Mouse (Mus musculus): ENCODE measurements around the gene Vars2. TPM values are rescaled to one million over a fixed set of nuclear protein-coding genes. Genes with fewer than 3 reads are reported as not detected.

The Vars2 gene
- total and polyA plus RNA-seq, 3 experiments: 14.0 to 30.3 (median 23.0) TPM

DNA sequence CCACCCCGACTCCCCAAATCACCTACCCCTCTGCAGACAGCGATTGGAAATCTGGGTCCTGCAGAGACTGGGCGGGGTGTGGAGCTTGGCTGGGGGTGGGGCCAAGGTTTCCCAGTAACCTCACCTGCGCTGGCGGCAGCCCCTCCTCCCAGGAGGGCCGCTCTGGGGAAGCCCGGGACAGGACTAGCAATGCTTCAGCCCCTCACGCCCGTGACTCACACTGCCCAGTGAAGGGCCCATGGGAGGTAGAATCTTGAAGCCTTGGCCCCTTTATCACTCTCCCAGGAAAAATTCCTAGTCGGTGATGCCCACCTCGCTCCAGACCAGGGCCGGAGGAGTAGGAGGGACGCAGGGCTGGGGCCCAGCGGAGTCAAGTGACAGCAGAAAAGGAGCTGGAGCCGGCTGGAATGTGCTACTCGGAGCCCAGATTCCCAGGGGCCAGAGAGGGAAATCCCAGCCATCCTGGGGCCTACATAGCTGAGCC, 34.6 kb upstream of the Vars2 start:
- Histone ChIP-seq H3K9ac (ENCODE audit: insufficient read depth, low read depth) (no peak overlapping the region), H3K4me1 (ENCODE audit: control insufficient read depth in 1 of 2, insufficient read depth in 2 of 2) (peaks cover 5 to 43% of the 10 kb centered on the region in 2 experiments; a peak in 3 of 4 replicates), H3K4me2 (ENCODE audit: insufficient read depth, low read depth, poor library complexity, severe bottlenecking) (no peak overlapping the region), H3K27ac (ENCODE audit: insufficient read depth, low read depth) (no peak overlapping the region), H3K4me3 (replicated peaks in 1 of 3; ENCODE audit: low read depth in 2 of 3, low read length in 2 of 3, poor library complexity in 1 of 3) (no peak overlapping the region), H3K79me2 (replicated peaks; ENCODE audit: control insufficient read depth, extremely low read depth, insufficient read depth, poor library complexity, severe bottlenecking) (no peaks in the 10 kb centered on the region), H3K27me3 (replicated peaks) (peaks cover 72% of the 10 kb centered on the region), H3K36me3 (replicated peaks in 1 of 2; ENCODE audit: control insufficient read depth in 1 of 2, insufficient read depth in 1 of 2, low read length in 1 of 2) (no peaks in the 10 kb centered on the region), H3K9me3 (replicated peaks; ENCODE audit: low read length) (no peaks in the 10 kb centered on the region)
- TF ChIP-seq MAZ (IDR thresholded peaks at IDR 0.05; ENCODE audit: low read depth, low read length): no peak
- TF ChIP-seq ZC3H11A (IDR thresholded peaks at IDR 0.05; ENCODE audit: low read depth, low read length): no peak
- TF ChIP-seq TBP (conservative IDR thresholded peaks at IDR 0.05; ENCODE audit: low read depth, low read length): no peak
- no peak for TF ChIP-seq MAFK (IDR thresholded peaks at IDR 0.05; ENCODE audit: insufficient replicate concordance, low read length)
- no peak for TF ChIP-seq PAX5 (IDR thresholded peaks at IDR 0.05; ENCODE audit: low read length)
- no peak for TF ChIP-seq JUND (conservative IDR thresholded peaks at IDR 0.05; ENCODE audit: low read depth, low read length)
- TF ChIP-seq IRF4 (IDR thresholded peaks at IDR 0.05; ENCODE audit: low read depth, low read length): no peak
- no peak for TF ChIP-seq MYC (IDR thresholded peaks at IDR 0.05; ENCODE audit: low read depth, low read length)
- no peak for TF ChIP-seq NRF1 (IDR thresholded peaks at IDR 0.05; ENCODE audit: low read depth, low read length)
- no peak for DNase-seq (ENCODE audit: extremely low read depth)
- dilution Hi-C loops (cut with MboI; ENCODE audit: extremely low pct_ligation_motif_present, extremely low pct_unique_long_range_greater_than_20kb, low sequenced_read_pairs): no loop called here
- in situ Hi-C loops (cut with MboI; ENCODE audit: low pct_ligation_motif_present, low pct_unique_long_range_greater_than_20kb, low sequenced_read_pairs): no loop called here

DNA sequence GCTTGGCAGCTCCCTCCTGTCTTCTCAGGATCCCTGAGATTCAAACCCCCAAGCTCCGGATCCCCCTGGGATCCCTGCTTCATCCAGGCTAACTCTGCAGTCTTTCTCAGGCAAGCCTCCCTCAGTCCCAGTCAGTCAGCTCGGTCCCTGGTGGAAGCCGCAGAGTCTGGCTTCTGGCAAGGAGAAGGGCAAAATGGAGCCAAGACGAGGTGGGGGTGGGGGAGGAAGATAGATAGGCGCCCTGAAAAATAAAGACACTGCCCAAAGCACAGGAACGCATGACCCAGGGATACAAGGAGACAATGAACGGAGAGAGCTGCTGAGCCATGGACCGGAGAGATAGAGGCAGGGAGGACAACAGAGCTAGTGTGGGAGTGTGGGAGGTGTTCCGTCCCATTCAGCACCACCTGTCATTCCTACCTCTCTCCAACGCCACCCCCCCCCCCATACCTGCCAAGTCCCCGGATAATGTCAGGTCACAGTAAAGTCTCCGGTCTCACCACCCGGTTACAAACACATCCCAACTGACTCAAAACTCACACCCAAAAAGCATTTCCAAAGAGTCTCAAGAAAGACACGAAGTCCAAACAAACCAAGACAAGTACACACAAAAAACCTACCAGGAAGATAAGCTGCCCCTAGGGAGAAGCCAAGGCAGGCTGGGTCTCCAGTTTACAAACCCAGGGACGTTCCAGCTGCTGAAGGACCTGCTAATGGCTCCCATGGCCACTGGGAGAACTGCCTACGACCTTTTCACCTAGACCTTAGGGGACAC, 34.0 kb upstream of the Vars2 start:
- peaks cover 5 to 43% of the 10 kb centered on the region in 2 experiments; a peak in 3 of 4 replicates for H3K4me1 ChIP-seq (ENCODE audit: control insufficient read depth in 1 of 2, insufficient read depth in 2 of 2)
- no peaks in the 10 kb centered on the region for H3K36me3 ChIP-seq (replicated peaks in 1 of 2; ENCODE audit: control insufficient read depth in 1 of 2, insufficient read depth in 1 of 2, low read length in 1 of 2)
- peaks cover 76% of the 10 kb centered on the region for H3K27me3 ChIP-seq (replicated peaks)
- no peak overlapping the region for H3K9ac ChIP-seq (ENCODE audit: insufficient read depth, low read depth)
- no peak for DNase-seq (ENCODE audit: extremely low read depth)
- no peaks in the 10 kb centered on the region for H3K79me2 ChIP-seq (replicated peaks; ENCODE audit: control insufficient read depth, extremely low read depth, insufficient read depth, poor library complexity, severe bottlenecking)
- in situ Hi-C loops (cut with MboI; ENCODE audit: low pct_ligation_motif_present, low pct_unique_long_range_greater_than_20kb, low sequenced_read_pairs): no loop called here
- TF ChIP-seq PAX5 (IDR thresholded peaks at IDR 0.05; ENCODE audit: low read length) (no peak), MAZ (IDR thresholded peaks at IDR 0.05; ENCODE audit: low read depth, low read length) (no peak)
- no peak overlapping the region for H3K27ac ChIP-seq (ENCODE audit: insufficient read depth, low read depth)
- peak overlapping the region; percentile 84; the same call in 1 of the 2 replicates for H3K4me2 ChIP-seq (ENCODE audit: insufficient read depth, low read depth, poor library complexity, severe bottlenecking)
- dilution Hi-C loops (cut with MboI; ENCODE audit: extremely low pct_ligation_motif_present, extremely low pct_unique_long_range_greater_than_20kb, low sequenced_read_pairs): no loop called here
- H3K4me3 ChIP-seq (replicated peaks in 1 of 3; ENCODE audit: low read depth in 2 of 3, low read length in 2 of 3, poor library complexity in 1 of 3): no peak overlapping the region
- H3K9me3 ChIP-seq (replicated peaks; ENCODE audit: low read length): no peaks in the 10 kb centered on the region

DNA sequence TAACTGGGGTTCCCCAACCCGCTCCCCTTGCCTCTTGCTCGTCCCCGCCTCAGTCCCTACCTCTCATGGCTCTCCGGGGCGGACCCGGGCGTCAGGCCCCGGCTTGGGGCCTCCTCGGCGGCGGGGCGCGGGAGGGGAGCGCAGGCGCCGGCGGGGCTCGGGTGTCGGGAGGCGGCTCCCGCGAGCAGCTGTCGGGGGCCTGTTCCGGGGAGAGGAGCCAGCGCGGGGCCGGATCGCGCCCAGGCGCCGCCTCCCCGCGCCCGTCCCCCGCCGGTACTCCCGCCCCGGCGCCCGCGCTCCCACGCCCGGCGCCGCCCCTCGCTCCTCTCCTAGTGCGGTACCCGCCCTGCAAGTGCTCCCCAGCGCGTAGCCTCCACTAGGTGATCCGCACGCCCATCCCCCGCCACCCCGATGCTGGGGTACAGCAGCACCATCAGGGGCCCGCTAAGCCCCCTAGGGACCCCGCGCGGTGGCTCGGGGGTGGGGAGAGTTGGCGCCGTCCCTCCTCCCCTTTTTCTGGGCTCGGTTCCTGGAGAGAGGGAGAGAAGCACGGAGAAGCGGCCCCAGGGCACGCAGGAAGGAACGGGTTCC, 33.1 kb upstream of the Vars2 start:
- H3K9me3 ChIP-seq (replicated peaks; ENCODE audit: low read length): peaks cover 3% of the 10 kb centered on the region
- H3K27ac ChIP-seq (ENCODE audit: insufficient read depth, low read depth): no peak overlapping the region
- H3K4me1 ChIP-seq (ENCODE audit: control insufficient read depth in 1 of 2, insufficient read depth in 2 of 2): peaks cover 5 to 43% of the 10 kb centered on the region in 2 experiments; a peak in 3 of 4 replicates
- dilution Hi-C loops (cut with MboI; ENCODE audit: extremely low pct_ligation_motif_present, extremely low pct_unique_long_range_greater_than_20kb, low sequenced_read_pairs): no loop called here
- H3K4me2 ChIP-seq (ENCODE audit: insufficient read depth, low read depth, poor library complexity, severe bottlenecking): peak overlapping the region; percentile 84
- TF ChIP-seq POLR2A (IDR thresholded peaks at IDR 0.05; ENCODE audit: low read depth, low read length): peak; percentile 38; the same call in 1 of the 2 replicates
- TF ChIP-seq CHD2 (IDR thresholded peaks at IDR 0.05; ENCODE audit: low read length): peak; percentile 50
- 0 out of 2 replicates have a peak, but pooled peaks have one; percentile 22 for TF ChIP-seq MAZ (IDR thresholded peaks at IDR 0.05; ENCODE audit: low read depth, low read length)
- TF ChIP-seq EP300 (IDR thresholded peaks at IDR 0.05; ENCODE audit: low read length): no peak
- peak; percentile 57 for TF ChIP-seq NRF1 (IDR thresholded peaks at IDR 0.05; ENCODE audit: low read depth, low read length)
- TF ChIP-seq ELF1 (IDR thresholded peaks at IDR 0.05; ENCODE audit: low read depth, low read length): peak; percentile 8; the same call in 1 of the 2 replicates
- no peaks in the 10 kb centered on the region for H3K79me2 ChIP-seq (replicated peaks; ENCODE audit: control insufficient read depth, extremely low read depth, insufficient read depth, poor library complexity, severe bottlenecking)
- in situ Hi-C loops (cut with MboI; ENCODE audit: low pct_ligation_motif_present, low pct_unique_long_range_greater_than_20kb, low sequenced_read_pairs): no loop called here
- H3K27me3 ChIP-seq (replicated peaks): peaks cover 79% of the 10 kb centered on the region
- no peak for DNase-seq (ENCODE audit: extremely low read depth)
- H3K36me3 ChIP-seq (replicated peaks in 1 of 2; ENCODE audit: control insufficient read depth in 1 of 2, insufficient read depth in 1 of 2, low read length in 1 of 2): no peaks in the 10 kb centered on the region
- H3K9ac ChIP-seq (ENCODE audit: insufficient read depth, low read depth): peak overlapping the region; percentile 67
- H3K4me3 ChIP-seq (replicated peaks in 1 of 3; ENCODE audit: low read depth in 2 of 3, low read length in 2 of 3, poor library complexity in 1 of 3): peak overlapping the region; percentile 49 to 60 (median 52)
